Mouse (Mus musculus) thymus, adult 2 months (tissue): Measurements from ENCODE around the gene Trappc13. TPM values are rescaled to one million over a fixed set of nuclear protein-coding genes. Genes with fewer than 3 reads are reported as not detected.
A peak's percentile ranks its signal among the peaks of the same experiment; 100 is the strongest.

Source experiments
- DNase-seq: peaks from one replicate; pipeline ENCODE4 v3.0.0; 2021
- H3K27ac ChIP-seq: fragments of 200-500 bp; 2 replicates; pipeline ENCODE4 v1.5.1; 2012; ENCODE audit warnings: low read length, control low read depth; ENCODE audit not compliant: control insufficient read depth, insufficient read depth
- H3K27me3 ChIP-seq: fragments of 200-500 bp; 2 replicates; pipeline ENCODE4 v1.6.1; 2012; ENCODE audit warnings: mild to moderate bottlenecking, low read length, moderate library complexity, mixed read lengths; ENCODE audit not compliant: control insufficient read depth, insufficient read depth
- H3K36me3 ChIP-seq: fragments of 200-500 bp; 2 replicates; pipeline ENCODE4 v1.6.1; 2012; ENCODE audit warnings: mild to moderate bottlenecking, low read length, moderate library complexity; ENCODE audit not compliant: control insufficient read depth, insufficient read depth
- H3K4me1 ChIP-seq: fragments of 200-500 bp; replicated peaks from 2 replicates; pipeline ENCODE4 v1.6.1; 2012; ENCODE audit warnings: low read length; ENCODE audit not compliant: control insufficient read depth, insufficient read depth
- H3K4me3 ChIP-seq: fragments of 200-500 bp; 2 replicates; pipeline ENCODE4 v1.5.1; 2012; ENCODE audit warnings: mild to moderate bottlenecking, low read length, control low read depth, moderate library complexity; ENCODE audit not compliant: control insufficient read depth, insufficient read depth
- CTCF ChIP-seq: fragments of 200-500 bp; IDR thresholded peaks from 2 replicates; pipeline ENCODE4 v1.5.1; 2012; ENCODE audit warnings: mild to moderate bottlenecking, control low read depth, low read length, moderate library complexity, borderline replicate concordance; ENCODE audit not compliant: control insufficient read depth, poor library complexity, insufficient read depth; ENCODE audit errors: extremely low read depth
- POLR2A ChIP-seq: fragments of 200-500 bp; IDR thresholded peaks from 2 replicates; pipeline ENCODE4 v1.6.1; 2012; ENCODE audit warnings: mild to moderate bottlenecking, low read length, control low read depth, moderate library complexity; ENCODE audit not compliant: control insufficient read depth, poor library complexity, insufficient read depth; ENCODE audit errors: extremely low read depth
- WGBS: fragments of 180-500 bp; shearing (Covaris S2); methylation state at CpG from one replicate; pipeline ENCODE4 v1.1.7; 2018; 5-methylcytosine and 5-hydroxymethylcytosine counted together
- polyA plus RNA-seq: library from polyadenylated mRNA; depleted of rRNA; stranded (reverse); fragments of >200 nt; gene quantifications from 2 replicates; pipeline ENCODE4 v1.2.3, GENCODE M21; 2012

Gene Trappc13
- polyA plus RNA-seq, 1 experiment: 10.4 TPM

DNA sequence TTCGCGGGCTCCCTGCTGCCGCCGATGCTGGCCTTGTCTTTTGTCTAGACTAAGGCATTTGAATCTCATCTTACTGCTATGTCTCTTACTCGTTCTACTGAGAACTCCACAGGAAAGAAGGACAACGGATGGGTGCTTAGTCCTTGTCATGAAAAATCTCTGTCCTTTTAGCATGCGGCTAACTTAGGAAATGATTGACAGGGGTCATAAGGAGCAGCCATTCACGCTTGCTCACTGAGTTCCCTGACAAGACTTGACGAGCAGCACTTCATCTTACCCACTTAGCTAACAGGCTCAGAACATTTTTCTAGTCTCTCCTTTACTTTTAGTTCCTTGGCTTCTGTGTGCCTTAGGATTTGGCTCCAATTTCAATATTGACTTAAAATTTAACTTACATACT is 33.4 kb downstream of the Trappc13 start:
- Histone ChIP-seq H3K36me3 (peaks cover 61% of the 10 kb centered on the region), H3K4me1 (0 out of 2 replicates have a peak, but pooled peaks cover 2% of the 10 kb centered on the region), H3K27ac (no peak overlapping the region), H3K27me3 (no peaks in the 10 kb centered on the region), H3K4me3 (no peak overlapping the region)
- DNase-seq: no peak
- WGBS: 94% methylated on average over 9 of the region's 9 CpGs
- no peak for TF ChIP-seq CTCF

DNA sequence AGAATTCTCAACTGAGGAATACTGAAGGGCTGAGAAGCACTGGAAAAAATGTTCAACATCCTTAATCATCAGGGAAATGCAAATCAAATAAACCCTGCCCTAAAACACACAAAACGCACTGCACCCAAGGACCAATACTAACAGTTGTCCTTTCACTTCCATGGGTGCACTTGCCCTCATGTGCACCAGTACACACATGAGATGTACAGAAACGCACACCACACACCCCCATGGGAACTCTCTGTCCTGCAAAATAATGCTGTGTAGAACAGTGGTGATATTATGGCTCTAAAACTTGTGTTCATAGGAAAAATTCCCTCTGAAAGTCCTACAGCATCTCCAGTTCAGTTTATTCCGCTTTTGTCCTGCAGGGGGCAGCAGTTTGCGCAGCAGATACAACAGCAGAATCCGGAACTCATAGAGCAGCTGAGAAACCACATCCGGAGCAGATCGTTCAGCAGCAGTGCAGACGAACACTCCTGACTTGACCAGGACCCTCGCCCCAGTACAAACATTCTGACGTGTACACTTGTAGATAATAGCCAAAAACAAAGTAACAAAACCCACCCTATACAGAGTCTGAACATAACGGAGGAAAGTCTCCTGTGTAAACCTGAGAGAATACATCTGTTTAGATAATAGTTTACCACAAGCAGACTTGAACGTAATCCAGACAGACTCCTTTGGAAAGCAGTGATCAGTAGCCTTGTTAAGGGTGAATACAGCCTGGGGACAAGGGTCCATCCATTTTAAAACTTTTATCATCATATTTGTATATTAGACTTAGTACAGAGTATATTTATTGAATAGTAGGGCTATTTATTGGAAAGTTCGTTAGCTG is 38.7 kb downstream of the Trappc13 start:
- Histone ChIP-seq H3K36me3 (peaks cover 17% of the 10 kb centered on the region), H3K27me3 (no peaks in the 10 kb centered on the region), H3K4me1 (0 out of 2 replicates have a peak, but pooled peaks cover 2% of the 10 kb centered on the region), H3K27ac (no peak overlapping the region), H3K4me3 (no peak overlapping the region)
- TF ChIP-seq POLR2A (no peak), CTCF (peak; percentile 70; the same call in 1 of the 2 replicates)
- peak; percentile 86 for DNase-seq
- WGBS: 29% methylated on average over 13 of the region's 13 CpGs

DNA sequence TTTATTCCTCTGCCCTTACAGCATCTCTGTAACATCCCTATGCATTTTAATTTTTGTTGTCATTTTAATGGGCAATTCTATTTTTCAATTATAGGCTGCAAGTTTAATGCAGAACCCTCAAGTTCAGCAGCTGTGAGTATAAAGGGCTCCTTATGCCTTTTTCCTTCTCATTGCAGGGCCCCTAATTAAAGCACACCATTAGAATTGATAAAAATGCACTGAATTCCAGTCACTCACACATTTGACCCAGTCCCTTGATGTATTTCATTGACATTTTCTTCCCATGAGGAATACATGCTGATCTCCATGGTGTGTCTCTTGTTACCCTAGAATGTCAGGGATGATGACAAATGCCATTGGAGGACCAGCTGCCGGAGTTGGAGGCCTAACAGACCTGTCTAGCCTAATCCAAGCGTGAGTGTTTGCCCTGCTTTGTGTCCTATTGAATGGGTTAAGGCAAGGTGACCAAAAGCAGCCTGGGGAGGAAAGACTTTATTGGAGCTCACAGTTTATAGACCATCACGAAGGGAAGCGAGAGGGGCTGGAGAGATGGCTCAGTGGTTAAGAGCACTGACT is 43.7 kb downstream of the Trappc13 start:
- H3K4me3 ChIP-seq: no peak overlapping the region
- TF ChIP-seq CTCF (no peak), POLR2A (no peak)
- H3K27ac ChIP-seq: no peak overlapping the region
- H3K36me3 ChIP-seq: no peaks in the 10 kb centered on the region
- WGBS: 98% methylated on average over 4 of the region's 4 CpGs
- DNase-seq: no peak
- no peaks in the 10 kb centered on the region for H3K4me1 ChIP-seq
- H3K27me3 ChIP-seq: no peaks in the 10 kb centered on the region

DNA sequence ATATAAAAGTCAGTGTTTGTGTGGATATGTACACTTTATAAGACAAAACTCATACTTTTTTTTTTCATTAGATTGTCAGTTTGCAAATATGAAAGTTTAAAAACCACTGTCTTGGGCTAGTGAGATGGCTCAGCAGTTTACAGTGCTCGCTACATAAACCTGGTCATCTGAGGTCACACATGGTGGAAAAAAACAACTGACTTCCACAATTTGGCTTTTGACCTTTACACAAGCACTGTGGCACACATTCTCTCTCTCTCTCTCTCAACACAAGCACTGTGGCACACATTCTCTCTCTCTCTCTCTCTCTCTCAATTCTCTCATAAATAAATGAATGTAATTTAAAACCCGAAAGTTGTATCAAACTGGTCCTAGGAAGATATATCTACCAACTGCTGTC is 45.7 kb downstream of the Trappc13 start:
- no peaks in the 10 kb centered on the region for H3K27me3 ChIP-seq
- WGBS: 93% methylated on average over 2 of the region's 2 CpGs
- no peak for DNase-seq
- H3K27ac ChIP-seq: no peak overlapping the region
- H3K4me3 ChIP-seq: no peak overlapping the region
- no peak for TF ChIP-seq POLR2A
- TF ChIP-seq CTCF: no peak
- H3K4me1 ChIP-seq: no peaks in the 10 kb centered on the region
- no peaks in the 10 kb centered on the region for H3K36me3 ChIP-seq

DNA sequence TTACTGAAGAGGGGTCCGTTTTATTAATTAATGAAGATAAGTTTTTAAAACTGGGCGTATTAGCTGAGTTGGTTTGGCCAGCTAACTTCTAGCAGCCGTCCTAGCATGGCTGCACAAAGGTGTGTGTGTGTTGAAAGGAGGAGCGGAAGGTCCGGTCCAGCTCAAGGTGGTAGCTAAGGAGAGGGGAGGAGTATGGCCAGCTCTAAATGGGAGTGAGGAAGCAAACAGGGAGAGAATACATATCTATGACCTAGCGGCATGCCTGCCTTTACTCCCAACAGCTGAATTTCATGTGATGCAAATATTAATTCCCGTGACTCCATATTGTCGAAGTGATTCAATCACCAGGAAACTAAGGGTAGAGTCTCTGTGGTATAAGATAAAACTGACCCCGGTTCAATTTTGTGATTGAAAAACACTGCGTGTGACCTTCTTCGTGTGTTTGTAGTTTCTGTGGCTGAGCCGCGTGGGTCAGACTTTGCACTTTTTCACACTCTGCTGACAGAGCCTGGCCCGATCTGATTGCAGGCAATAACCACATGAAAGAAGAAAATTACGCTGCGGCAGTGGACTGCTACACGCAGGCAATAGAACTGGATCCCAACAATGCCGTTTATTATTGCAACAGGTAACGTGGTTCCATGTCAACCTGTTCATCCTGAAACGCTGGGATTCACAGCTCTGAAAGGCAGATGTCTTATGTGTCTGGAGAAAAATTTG is 54.4 kb downstream of the Trappc13 start:
- Histone ChIP-seq H3K4me1 (no peaks in the 10 kb centered on the region), H3K27ac (no peak overlapping the region), H3K36me3 (no peaks in the 10 kb centered on the region), H3K4me3 (no peak overlapping the region), H3K27me3 (no peaks in the 10 kb centered on the region)
- DNase-seq: no peak
- TF ChIP-seq CTCF (no peak), POLR2A (no peak)
- 76% methylated on average over 20 of the region's 20 CpGs for WGBS

DNA sequence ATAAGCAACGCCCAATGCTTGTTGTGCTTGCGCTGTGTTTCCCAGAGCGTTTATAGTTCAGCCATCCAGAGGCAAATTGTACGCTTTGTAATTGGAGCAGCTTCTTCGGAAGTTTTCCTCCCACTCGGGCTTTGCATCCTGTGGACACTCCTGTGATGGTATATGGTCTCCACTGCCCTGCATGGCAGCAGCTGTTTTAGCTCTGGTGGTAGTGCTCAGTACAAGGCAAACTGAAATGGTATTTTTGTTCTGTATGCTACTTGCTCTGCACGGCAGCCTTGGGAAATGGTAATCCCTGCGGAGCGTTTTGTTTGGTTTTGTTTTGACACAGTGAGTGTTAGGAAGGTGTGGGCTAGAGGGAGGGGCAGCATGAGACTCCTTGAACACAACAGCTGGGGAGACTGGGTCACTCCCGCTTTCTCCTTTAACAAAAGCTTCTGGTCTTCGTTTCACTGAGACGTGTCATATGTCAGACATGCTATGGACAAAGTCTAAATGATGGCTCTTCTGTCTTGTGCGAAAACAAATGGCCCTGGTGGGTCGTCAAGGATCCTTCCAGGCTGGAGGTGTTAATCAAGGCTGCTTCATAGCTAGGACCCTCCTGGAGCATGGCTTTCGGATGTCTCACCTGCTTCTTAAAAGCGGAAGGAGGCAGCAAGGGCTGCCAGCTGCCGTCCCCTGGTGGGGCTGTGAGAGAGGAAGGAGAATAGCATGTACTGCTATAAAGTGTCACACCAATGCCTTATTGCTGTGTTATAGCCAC is 56.0 kb downstream of the Trappc13 start:
- H3K4me1 ChIP-seq: no peaks in the 10 kb centered on the region
- no peak overlapping the region for H3K4me3 ChIP-seq
- TF ChIP-seq POLR2A: no peak
- no peak for TF ChIP-seq CTCF
- H3K27me3 ChIP-seq: no peaks in the 10 kb centered on the region
- DNase-seq: no peak
- no peaks in the 10 kb centered on the region for H3K36me3 ChIP-seq
- 89% methylated on average over 17 of the region's 17 CpGs for WGBS
- no peak overlapping the region for H3K27ac ChIP-seq
